Mouse (Mus musculus) NIH3T3 (cell line): ENCODE data around the gene Frmpd2.
A peak's percentile ranks its signal among the peaks of the same experiment; 100 is the strongest.
"Not testable (repeated sequence)": the region's sequence is repeated elsewhere in the genome, so short reads cannot be mapped to it uniquely, and the experiment has no call there.

ENCODE experiments used
- DNase-seq: peaks from one replicate; pipeline ENCODE4 v3.0.0-alpha.2; 2012; ENCODE audit warnings: low read depth

Gene Frmpd2

GRCm38 (mm10) chr14:33471331-33471730 is at the start of gene Frmpd2:
TSS of gene Frmpd2 (plus strand) at chr14:33471696.
- DNase-seq: no peak

GRCm38 (mm10) chr14:33423003-33423402 is 48.5 kb upstream of the Frmpd2 start:
- DNase-seq: no peak

- no peak for DNase-seq
Measured at GRCm38 (mm10) chr14:33424124-33424523, 47.4 kb upstream of the Frmpd2 start.

GRCm38 (mm10) chr14:33432485-33432884 is 39.0 kb upstream of the Frmpd2 start:
- not testable (repeated sequence) for DNase-seq

GRCm38 (mm10) chr14:33443780-33444179 is 27.7 kb upstream of the Frmpd2 start:
- no peak for DNase-seq

- DNase-seq: no peak
Measured at GRCm38 (mm10) chr14:33445962-33446361, 25.5 kb upstream of the Frmpd2 start.

GRCm38 (mm10) chr14:33446561-33447023 is 24.9 kb upstream of the Frmpd2 start:
- DNase-seq: no peak

- peak; percentile 97 for DNase-seq
Measured at GRCm38 (mm10) chr14:33447027-33447569, 24.4 kb upstream of the Frmpd2 start, which contains the start of gene Mapk8. TSS of gene Mapk8 (minus strand) at chr14:33447158.

- DNase-seq: no peak
Measured at GRCm38 (mm10) chr14:33448276-33448675, 23.2 kb upstream of the Frmpd2 start.

GRCm38 (mm10) chr14:33449296-33449840 is 22.1 kb upstream of the Frmpd2 start:
- DNase-seq: no peak

GRCm38 (mm10) chr14:33450331-33450730 is 21.2 kb upstream of the Frmpd2 start:
- no peak for DNase-seq

GRCm38 (mm10) chr14:33463658-33464057 is 7.8 kb upstream of the Frmpd2 start:
- no peak for DNase-seq

GRCm38 (mm10) chr14:33467766-33468165 is 3.7 kb upstream of the Frmpd2 start:
- DNase-seq: peak; percentile 5

GRCm38 (mm10) chr14:33474461-33474860 is 3.0 kb downstream of the Frmpd2 start:
- DNase-seq: no peak

GRCm38 (mm10) chr14:33476094-33476760 is 4.7 kb downstream of the Frmpd2 start:
- DNase-seq: no peak

GRCm38 (mm10) chr14:33481991-33482390 is 10.5 kb downstream of the Frmpd2 start:
- DNase-seq: no peak

GRCm38 (mm10) chr14:33487805-33488550 is 16.5 kb downstream of the Frmpd2 start:
- no peak for DNase-seq

- DNase-seq: no peak
Measured at GRCm38 (mm10) chr14:33495226-33495625, 23.7 kb downstream of the Frmpd2 start.

- DNase-seq: no peak
Measured at GRCm38 (mm10) chr14:33497418-33497817, 25.9 kb downstream of the Frmpd2 start.

- DNase-seq: peak; percentile 47
Measured at GRCm38 (mm10) chr14:33498849-33499248, 27.4 kb downstream of the Frmpd2 start.

GRCm38 (mm10) chr14:33500631-33501030 is 29.1 kb downstream of the Frmpd2 start:
- DNase-seq: peak; percentile 27

GRCm38 (mm10) chr14:33503311-33503710 is 31.8 kb downstream of the Frmpd2 start:
- no peak for DNase-seq

GRCm38 (mm10) chr14:33506696-33507095 is 35.2 kb downstream of the Frmpd2 start:
- no peak for DNase-seq
